Mouse (Mus musculus) hindbrain, embryonic 16.5 days (tissue): ENCODE results near the gene Fbln1. TPM values are rescaled to one million over a fixed set of nuclear protein-coding genes. Genes with fewer than 3 reads are reported as not detected.

Experiments used
- ATAC-seq: fragments of 200-750 bp; cut with Nextera tagmentation; 2 replicates; pipeline ENCODE4 v1.8.0; 2017; ENCODE audit warnings: moderate TSS enrichment, moderate library complexity
- H3K27ac ChIP-seq: fragments of 300-500 bp; sonication (generic); 2 replicates; pipeline ENCODE4 v1.5.1; 2014; ENCODE audit warnings: low read depth, mild to moderate bottlenecking, control low read depth, low read length, moderate library complexity
- H3K27me3 ChIP-seq: fragments of 300-500 bp; sonication (generic); replicated peaks from 2 replicates; pipeline ENCODE4 v1.6.1; 2014; ENCODE audit warnings: low read length; ENCODE audit not compliant: control insufficient read depth, insufficient read depth
- H3K36me3 ChIP-seq: fragments of 300-500 bp; sonication (generic); 2 replicates; pipeline ENCODE4 v1.6.1; 2014; ENCODE audit warnings: mild to moderate bottlenecking, low read length, moderate library complexity, mixed read lengths; ENCODE audit not compliant: control insufficient read depth, insufficient read depth
- H3K4me1 ChIP-seq: fragments of 300-500 bp; sonication (generic); 2 replicates; pipeline ENCODE4 v1.6.1; 2014; ENCODE audit warnings: low read depth, low read length; ENCODE audit not compliant: control insufficient read depth, insufficient read depth
- H3K4me2 ChIP-seq: fragments of 300-500 bp; sonication (generic); 2 replicates; pipeline ENCODE4 v1.6.1; 2014; ENCODE audit warnings: mild to moderate bottlenecking, low read length, control low read depth, moderate library complexity
- H3K4me3 ChIP-seq: fragments of 300-500 bp; sonication (generic); 2 replicates; pipeline ENCODE4 v1.5.1; 2014; ENCODE audit warnings: mild to moderate bottlenecking, low read length, control low read depth, moderate library complexity
- H3K9ac ChIP-seq: fragments of 300-500 bp; sonication (generic); 2 replicates; pipeline ENCODE4 v1.6.1; 2014; ENCODE audit warnings: low read depth, mild to moderate bottlenecking, control low read depth, low read length, moderate library complexity
- H3K9me3 ChIP-seq: fragments of 300-500 bp; sonication (generic); 2 replicates; pipeline ENCODE4 v1.6.1; 2014; ENCODE audit warnings: mild to moderate bottlenecking, low read length, moderate library complexity; ENCODE audit not compliant: control insufficient read depth
- WGBS: fragments of 180-500 bp; shearing (Covaris S2); extraction: QIAGEN DNeasy Blood & Tissue Kit; methylation state at CpG from one replicate; pipeline ENCODE4 v1.1.7; 2014; 5-methylcytosine and 5-hydroxymethylcytosine counted together
- polyA plus RNA-seq: library from polyadenylated mRNA; unstranded; fragments of >200 nt; fragmentation: Nextera tagmentation; extraction: Ambion mirVana; gene quantifications from 2 replicates; pipeline ENCODE4 v1.2.1, GENCODE M21; 2015

Fbln1 gene
- polyA plus RNA-seq, 1 experiment from 2014 or later: 52.0 TPM

- H3K4me2 ChIP-seq: no peak overlapping the region
- H3K27ac ChIP-seq: no peak overlapping the region
- H3K9me3 ChIP-seq: no peaks in the 10 kb centered on the region
- H3K9ac ChIP-seq: no peak overlapping the region
- H3K4me1 ChIP-seq: no peaks in the 10 kb centered on the region
- H3K4me3 ChIP-seq: no peak overlapping the region
- H3K27me3 ChIP-seq: no peaks in the 10 kb centered on the region
- no peak for ATAC-seq
- 88% methylated on average over 13 of the region's 13 CpGs for WGBS
- H3K36me3 ChIP-seq: no peaks in the 10 kb centered on the region
These were observed 24.3 kb downstream of the Fbln1 start for GRCm38 (mm10) chr15:85229960-85230535.

GRCm38 (mm10) chr15:85230613-85231012 is 24.9 kb downstream of the Fbln1 start:
- Histone ChIP-seq H3K4me3 (no peak overlapping the region), H3K27me3 (no peaks in the 10 kb centered on the region), H3K4me2 (no peak overlapping the region), H3K36me3 (no peaks in the 10 kb centered on the region), H3K4me1 (no peaks in the 10 kb centered on the region), H3K9me3 (no peaks in the 10 kb centered on the region), H3K9ac (no peak overlapping the region), H3K27ac (no peak overlapping the region)
- WGBS: 90% methylated on average over 14 of the region's 14 CpGs
- no peak for ATAC-seq

DNA sequence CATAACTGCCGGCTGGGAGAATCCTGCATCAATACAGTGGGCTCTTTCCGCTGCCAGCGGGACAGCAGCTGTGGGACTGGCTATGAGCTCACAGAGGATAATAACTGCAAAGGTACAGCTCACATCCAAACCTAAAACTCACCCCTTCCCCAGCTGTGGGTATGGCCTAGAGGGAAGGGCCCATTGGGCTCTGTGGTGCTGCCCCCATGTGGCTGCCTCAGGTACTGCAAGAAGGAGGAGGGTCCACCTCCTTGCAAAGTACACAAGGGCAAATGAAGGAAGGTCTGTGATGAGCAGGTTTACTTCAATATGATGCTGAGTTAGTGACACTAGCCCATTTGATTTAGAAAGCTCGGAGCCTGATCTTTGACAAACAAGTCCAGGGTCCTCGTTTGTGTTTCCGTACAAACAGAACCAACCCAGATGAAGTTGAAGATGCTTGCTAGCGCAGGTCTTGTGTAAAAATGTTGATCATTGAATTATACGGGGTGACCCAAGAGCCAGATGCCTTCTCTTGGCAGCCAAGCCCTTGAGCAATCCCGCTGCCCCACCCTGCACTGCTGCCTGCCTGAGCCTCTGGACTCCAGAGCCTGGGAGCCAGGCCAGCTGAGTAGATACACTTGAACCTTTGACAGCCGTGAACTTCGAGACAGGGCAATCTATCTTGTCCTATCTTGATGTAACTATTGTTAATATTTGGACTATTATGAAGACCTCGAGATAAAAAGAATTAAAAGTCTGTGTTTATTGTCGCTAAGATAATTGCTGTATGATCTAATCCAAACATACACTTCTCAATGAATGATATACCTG is 25.9 kb downstream of the Fbln1 start:
- 85% methylated on average over 13 of the region's 13 CpGs for WGBS
- Histone ChIP-seq H3K27ac (no peak overlapping the region), H3K4me2 (no peak overlapping the region), H3K4me3 (no peak overlapping the region), H3K27me3 (no peaks in the 10 kb centered on the region), H3K9me3 (no peaks in the 10 kb centered on the region), H3K4me1 (no peaks in the 10 kb centered on the region), H3K9ac (no peak overlapping the region), H3K36me3 (no peaks in the 10 kb centered on the region)
- ATAC-seq: no peak

DNA sequence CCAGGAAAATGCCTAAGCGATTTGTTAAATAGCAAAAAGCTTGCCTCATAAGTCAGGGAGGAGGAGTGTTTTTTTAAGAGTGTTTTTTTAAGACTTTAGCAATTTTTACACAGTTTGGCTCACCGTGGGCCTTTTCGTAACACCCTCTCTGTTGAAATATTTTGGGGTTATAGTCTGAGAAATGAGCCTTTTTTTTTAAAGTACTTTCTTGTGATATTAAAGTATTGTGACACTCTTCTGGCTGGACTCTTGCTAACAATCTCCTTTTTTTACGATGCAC is 26.4 kb downstream of the Fbln1 start:
- Histone ChIP-seq H3K9ac (no peak overlapping the region), H3K9me3 (no peaks in the 10 kb centered on the region), H3K4me2 (no peak overlapping the region), H3K27ac (no peak overlapping the region), H3K4me1 (no peaks in the 10 kb centered on the region), H3K27me3 (no peaks in the 10 kb centered on the region), H3K36me3 (no peaks in the 10 kb centered on the region), H3K4me3 (no peak overlapping the region)
- WGBS: 93% methylated on average over 4 of the region's 4 CpGs
- no peak for ATAC-seq

DNA sequence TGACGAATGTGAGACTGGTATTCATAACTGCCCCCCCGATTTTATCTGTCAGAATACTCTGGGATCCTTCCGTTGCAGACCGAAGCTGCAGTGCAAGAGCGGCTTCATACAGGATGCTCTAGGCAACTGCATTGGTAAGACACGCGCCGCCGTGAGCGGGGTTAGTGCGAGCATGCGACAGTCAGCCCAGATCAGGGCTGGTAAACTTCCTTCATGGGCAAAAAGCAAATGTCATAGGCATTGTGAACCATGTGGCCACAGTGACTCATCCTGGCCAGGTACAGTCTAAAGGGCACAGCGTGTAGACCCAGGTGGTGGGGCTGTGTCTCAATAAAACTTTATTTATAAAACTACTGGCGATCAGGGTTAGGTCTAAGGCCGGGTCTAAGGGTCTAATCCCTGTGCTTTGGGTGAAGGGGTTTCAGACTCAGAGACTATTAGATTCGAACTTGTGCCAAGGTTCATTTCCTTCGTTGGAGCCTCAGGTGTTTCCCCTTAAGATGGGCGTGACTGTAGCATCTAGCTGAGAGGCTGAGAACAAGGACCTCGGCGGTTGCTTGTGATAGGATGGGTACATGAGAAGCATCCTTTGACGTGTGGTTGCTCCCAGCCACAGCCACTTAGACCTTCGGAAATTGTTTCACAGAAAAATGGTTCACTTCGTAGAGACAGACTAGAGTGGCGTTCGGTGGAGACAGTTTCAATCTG is 26.9 kb downstream of the Fbln1 start:
- Histone ChIP-seq H3K4me2 (no peak overlapping the region), H3K4me1 (no peaks in the 10 kb centered on the region), H3K27ac (no peak overlapping the region), H3K4me3 (no peak overlapping the region), H3K27me3 (no peaks in the 10 kb centered on the region), H3K9me3 (no peaks in the 10 kb centered on the region), H3K36me3 (no peaks in the 10 kb centered on the region), H3K9ac (no peak overlapping the region)
- WGBS: 95% methylated on average over 25 of the region's 25 CpGs
- no peak for ATAC-seq

- Histone ChIP-seq H3K9ac (no peak overlapping the region), H3K27ac (no peak overlapping the region), H3K4me2 (no peak overlapping the region), H3K27me3 (no peaks in the 10 kb centered on the region), H3K9me3 (no peaks in the 10 kb centered on the region), H3K4me1 (no peaks in the 10 kb centered on the region), H3K36me3 (no peaks in the 10 kb centered on the region), H3K4me3 (no peak overlapping the region)
- 84% methylated on average over 4 of the region's 4 CpGs for WGBS
- ATAC-seq: no peak
These were observed 27.5 kb downstream of the Fbln1 start for GRCm38 (mm10) chr15:85233251-85233611.

DNA sequence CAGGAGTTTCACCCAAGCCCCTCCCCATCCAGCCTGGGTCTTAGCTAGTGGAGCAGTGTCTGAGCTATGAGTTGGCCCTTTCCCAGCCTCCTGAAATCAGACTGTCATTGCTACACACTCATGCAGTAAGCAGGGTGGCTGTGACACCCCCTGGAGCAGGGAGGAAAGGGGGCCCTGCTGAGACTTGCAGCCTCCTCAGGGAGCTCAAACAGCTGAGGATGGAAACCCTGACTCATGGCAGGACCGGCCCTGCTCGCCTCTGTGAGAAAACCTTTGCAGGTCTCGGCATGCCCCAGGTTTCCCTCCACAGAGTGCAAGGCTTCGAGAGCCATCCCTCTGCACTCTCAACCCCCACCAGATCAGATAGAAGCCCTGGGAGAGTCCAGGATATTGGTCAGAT is 27.9 kb downstream of the Fbln1 start:
- H3K27me3 ChIP-seq: no peaks in the 10 kb centered on the region
- 88% methylated on average over 4 of the region's 4 CpGs for WGBS
- no peaks in the 10 kb centered on the region for H3K4me1 ChIP-seq
- H3K9me3 ChIP-seq: no peaks in the 10 kb centered on the region
- no peak for ATAC-seq
- H3K4me3 ChIP-seq: no peak overlapping the region
- no peaks in the 10 kb centered on the region for H3K36me3 ChIP-seq
- H3K27ac ChIP-seq: no peak overlapping the region
- H3K9ac ChIP-seq: no peak overlapping the region
- no peak overlapping the region for H3K4me2 ChIP-seq

GRCm38 (mm10) chr15:85238821-85239745 is 33.3 kb downstream of the Fbln1 start:
- no peak for ATAC-seq
- H3K4me1 ChIP-seq: no peaks in the 10 kb centered on the region
- 0 out of 2 replicates have a peak, but pooled peaks cover 3% of the 10 kb centered on the region for H3K36me3 ChIP-seq
- no peaks in the 10 kb centered on the region for H3K27me3 ChIP-seq
- H3K4me2 ChIP-seq: no peak overlapping the region
- 86% methylated on average over 22 of the region's 22 CpGs for WGBS
- no peaks in the 10 kb centered on the region for H3K9me3 ChIP-seq
- H3K9ac ChIP-seq: no peak overlapping the region
- H3K27ac ChIP-seq: no peak overlapping the region
- H3K4me3 ChIP-seq: no peak overlapping the region

- H3K9ac ChIP-seq: no peak overlapping the region
- no peak overlapping the region for H3K4me2 ChIP-seq
- H3K36me3 ChIP-seq: 0 out of 2 replicates have a peak, but pooled peaks cover 3% of the 10 kb centered on the region
- no peaks in the 10 kb centered on the region for H3K4me1 ChIP-seq
- no peaks in the 10 kb centered on the region for H3K27me3 ChIP-seq
- H3K27ac ChIP-seq: no peak overlapping the region
- H3K4me3 ChIP-seq: no peak overlapping the region
- WGBS: 99% methylated on average over 4 of the region's 4 CpGs
- no peak for ATAC-seq
- H3K9me3 ChIP-seq: no peaks in the 10 kb centered on the region
These were observed 34.3 kb downstream of the Fbln1 start for GRCm38 (mm10) chr15:85240086-85240485.
